Mouse (Mus musculus): ENCODE measurements around the gene Mmab.

Mmab gene

DNA sequence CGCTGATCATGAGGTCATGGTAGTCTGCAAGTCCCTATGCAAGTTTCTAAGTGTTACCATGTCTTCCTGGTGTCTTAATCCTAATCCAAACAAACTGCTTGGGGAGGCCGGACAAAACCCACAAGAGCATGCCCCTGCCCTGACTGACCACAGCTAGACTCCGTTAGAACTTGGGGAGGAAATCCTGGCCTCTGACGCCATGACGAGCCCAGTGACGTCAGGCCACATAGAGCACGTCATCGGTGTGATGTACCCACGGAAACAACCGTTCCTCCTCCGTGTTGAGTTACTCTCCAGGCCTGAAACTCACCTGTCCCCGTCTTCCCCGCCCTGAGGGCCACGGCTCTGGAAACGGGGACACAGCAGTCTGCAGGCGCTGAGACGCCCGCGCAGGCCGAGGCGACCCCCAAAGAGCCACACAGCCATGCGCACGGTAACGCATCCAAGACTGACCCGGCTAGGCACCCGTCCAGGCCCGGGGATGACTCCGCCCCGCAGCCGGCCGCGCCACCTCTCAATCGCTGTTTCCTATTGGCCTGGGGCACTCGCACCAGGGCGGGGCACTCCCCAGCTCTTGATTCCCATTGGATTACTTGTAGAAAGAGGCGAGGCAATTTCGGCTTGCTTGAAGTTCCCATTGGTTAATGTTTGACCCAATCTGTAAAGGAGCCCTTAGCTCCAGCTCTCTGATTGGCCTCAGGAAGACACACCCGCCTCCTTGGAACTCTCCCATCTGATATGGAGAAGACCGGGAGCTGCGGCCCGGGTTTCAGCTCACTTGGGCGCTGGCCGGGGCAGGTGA lies at the start of gene Mmab, which contains the start of gene Mvk:
TSS of gene Mmab (minus strand) at position 495 of the 802 bp plus-strand sequence.
TSS of gene Mvk (plus strand) at position 704 of the 802 bp plus-strand sequence.
- DNase-seq: peak; percentile 98 to 99

DNA sequence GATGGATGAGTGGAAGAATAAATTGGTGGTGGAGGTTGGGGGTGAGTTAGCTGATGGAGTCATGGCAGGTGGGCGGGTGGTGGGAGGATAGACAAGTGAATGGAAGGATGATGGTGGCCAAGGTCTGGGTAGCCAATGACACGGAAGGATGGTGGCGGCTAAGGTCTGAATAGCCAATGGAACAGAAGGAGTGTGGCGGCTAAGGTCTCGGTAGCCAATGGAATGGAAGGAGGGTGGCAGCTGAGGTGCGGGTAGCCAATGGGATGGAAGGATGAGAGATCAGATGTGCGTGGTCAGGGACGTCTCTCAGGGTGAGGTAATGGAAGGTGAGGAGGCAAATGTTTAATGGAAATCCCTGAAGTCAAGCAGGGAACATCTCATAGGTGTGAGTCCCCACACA lies 46.4 kb upstream of the Mmab start:
- no peak for DNase-seq

GRCm38 (mm10) chr5:114489570-114489969 lies 45.7 kb upstream of the Mmab start:
- DNase-seq: no peak

DNA sequence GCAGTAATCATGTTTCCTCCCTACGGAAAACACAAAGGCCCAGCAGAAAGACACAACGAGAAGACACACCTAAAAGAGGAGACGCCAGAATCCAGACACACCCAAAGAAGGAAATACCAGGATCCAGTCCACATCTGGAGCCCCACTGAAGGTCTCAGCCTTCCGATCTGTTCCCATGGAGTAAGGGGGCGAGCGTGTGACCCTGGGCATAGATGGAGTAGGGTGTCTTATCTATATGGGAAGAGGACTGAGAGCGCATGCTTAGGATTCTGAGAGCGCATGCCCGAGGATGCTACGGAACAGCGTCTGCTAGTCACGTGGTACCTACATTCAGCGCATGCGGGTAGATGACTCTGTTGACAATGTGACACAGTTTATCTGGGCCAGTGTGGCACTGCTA lies 41.8 kb upstream of the Mmab start:
- no peak for DNase-seq

- DNase-seq: no peak
Measured at GRCm38 (mm10) chr5:114482587-114483011, 38.7 kb upstream of the Mmab start.

GRCm38 (mm10) chr5:114478267-114478666 lies 34.4 kb upstream of the Mmab start:
- no peak for DNase-seq

- no peak for DNase-seq
Measured at GRCm38 (mm10) chr5:114474741-114475491, 31.1 kb upstream of the Mmab start.

DNA sequence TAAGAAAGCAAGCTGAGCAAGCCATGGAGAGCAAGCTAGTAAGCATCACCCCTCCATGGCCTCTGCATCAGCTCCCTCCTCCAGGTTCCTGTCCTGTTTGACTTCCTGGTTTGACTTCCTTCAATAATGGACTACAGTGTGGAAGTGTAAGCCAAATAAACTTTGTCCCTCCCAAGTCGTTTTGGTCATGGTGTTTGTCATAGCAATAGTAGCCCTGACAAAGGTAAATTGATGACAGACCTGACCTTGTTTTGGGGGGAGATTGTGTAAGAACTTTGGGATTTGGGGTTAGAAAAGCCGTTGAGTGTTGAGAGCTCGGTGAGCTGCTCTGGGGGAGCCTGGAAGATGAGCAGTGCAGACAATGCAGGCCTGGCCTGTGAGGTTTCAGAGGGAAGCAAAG lies 26.5 kb upstream of the Mmab start:
- DNase-seq: no peak

DNA sequence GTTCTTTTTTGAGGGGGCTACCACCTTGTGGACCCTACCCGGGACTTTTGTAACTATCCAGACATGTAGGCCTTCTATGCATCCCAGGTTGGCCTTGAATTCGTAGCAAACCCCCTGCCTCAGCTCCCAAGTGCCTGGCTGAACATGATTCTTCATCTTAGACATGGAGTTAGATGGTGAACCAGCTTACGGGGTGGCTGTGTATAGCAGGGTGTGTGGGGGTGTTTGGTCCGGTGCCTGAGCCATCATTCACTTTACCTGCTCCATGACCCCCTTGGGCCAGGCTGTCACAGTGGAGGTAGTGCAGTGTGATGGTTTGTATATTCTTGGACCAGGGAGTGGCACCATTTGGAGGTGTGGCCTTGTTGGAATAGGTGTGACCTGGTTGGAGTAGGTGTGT lies 24.1 kb upstream of the Mmab start:
- no peak for DNase-seq

- DNase-seq: peak in 1 of 2 experiments; percentile 45
Measured at GRCm38 (mm10) chr5:114467430-114467829, 23.6 kb upstream of the Mmab start.

GRCm38 (mm10) chr5:114467019-114467418 lies 23.2 kb upstream of the Mmab start:
- DNase-seq: no peak

DNA sequence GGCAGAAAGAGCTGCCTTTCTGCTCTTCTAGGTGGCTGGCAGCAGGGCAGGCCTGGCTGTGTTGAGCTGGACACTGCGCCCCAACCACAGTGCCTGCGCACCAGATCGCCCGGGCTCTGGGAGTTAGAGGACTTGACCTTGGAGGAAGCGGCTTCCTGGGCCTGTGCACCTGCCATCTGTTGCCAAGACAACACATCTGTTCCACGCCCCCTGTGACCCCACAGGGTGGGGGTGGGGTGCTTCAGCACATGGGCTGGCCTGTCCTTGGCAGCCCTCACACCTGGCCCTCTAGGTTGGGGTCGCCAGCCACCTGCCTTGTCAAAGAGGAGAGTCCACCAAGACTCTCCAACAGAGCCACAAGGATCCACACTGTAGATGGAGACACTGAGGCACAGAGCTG lies 21.8 kb upstream of the Mmab start:
- DNase-seq: no peak

DNA sequence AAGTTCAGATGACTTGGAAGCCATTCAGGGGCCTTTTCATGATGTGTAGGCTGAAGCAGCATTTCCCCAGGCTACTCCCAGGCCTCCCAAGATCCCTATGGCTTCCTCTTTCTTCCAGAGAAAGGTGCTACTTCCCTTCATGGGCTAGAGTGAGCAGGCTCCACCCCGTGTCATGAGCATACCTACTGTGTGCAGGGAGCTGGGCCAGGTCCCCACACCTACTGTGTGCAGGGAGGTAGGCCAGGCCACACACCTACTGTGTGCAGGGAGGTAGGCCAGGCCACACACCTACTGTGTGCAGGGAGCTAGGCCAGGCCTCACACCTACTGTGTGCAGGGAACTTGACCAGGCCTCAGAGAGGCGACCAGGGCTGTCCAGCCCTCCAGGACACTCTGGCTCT lies 20.7 kb upstream of the Mmab start:
- no peak for DNase-seq

GRCm38 (mm10) chr5:114462067-114463040 lies 18.5 kb upstream of the Mmab start:
- no peak for DNase-seq

DNA sequence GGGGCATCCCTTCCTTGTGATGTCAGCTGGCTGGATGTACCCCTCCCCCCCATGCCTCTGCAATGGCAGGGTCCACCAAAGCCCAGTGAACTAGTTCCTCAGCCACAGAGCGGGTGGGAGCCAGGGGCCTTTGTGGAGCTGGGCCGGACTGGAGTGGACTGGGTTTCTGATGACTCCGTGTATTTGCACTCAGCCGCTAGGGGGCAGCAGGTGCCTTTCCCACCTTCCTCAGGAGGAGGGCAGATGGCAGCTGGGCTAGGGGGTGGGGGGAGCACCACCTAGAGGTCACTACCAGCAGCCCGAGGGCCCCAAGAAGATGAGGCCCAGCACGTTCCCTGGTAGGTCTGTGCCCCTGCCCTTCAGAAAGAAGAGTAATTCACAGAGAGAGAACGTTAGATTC lies 17.4 kb upstream of the Mmab start:
- DNase-seq: peak; percentile 80 to 84

DNA sequence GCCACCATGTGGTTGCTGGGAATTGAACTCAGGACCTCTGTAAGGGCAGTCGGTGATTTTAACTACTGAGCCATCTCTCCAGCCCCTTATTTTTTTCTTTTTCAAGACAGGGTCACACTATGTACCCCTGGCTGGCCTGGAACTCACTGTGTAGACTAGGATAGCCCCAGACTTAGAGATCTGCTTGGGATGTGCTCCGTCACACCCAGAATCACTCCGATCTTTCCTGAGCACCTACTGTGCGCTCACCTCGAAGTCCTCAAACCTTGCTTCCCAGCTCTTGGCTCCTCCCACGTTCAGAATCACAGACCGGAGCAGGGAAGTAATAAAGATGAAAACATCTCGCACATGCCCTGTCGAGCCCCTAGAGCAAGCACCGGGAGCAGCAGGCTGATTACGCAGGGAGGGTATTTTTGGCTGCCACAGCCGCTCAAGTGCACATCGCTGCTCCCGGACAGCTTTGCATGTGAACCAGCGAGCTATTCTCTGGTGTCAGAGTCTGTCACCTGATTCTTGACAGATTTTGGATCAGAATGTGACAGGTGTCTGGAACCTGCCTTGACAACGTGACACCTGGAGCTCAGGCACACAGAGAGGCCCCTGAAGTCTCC lies 13.2 kb upstream of the Mmab start:
- no peak for DNase-seq

DNA sequence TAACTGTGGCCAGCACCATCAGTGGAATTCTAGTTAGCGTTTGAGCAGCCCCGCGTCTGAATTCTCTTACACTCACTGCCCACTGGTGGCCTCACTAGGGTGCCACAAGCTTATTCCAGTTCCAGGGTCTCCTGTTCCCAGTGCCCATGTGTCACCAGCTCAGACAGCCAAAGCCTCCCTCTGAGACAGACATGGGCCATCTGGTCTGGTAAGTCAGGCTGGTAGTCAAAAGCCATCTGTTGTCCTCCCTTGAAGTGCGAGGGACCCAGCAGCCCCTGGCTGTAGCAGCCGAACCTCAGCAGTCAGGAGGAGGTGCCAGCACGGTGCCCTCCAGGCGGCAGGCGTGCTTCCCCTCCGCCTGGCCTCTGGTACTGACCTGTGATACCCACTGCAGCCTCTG lies 12.4 kb upstream of the Mmab start:
- DNase-seq: peak; percentile 78 to 80

- no peak for DNase-seq
Measured at GRCm38 (mm10) chr5:114449011-114449410, 5.2 kb upstream of the Mmab start.

- no peak for DNase-seq
Measured at GRCm38 (mm10) chr5:114444368-114444692, 470 bp upstream of the Mmab start.

DNA sequence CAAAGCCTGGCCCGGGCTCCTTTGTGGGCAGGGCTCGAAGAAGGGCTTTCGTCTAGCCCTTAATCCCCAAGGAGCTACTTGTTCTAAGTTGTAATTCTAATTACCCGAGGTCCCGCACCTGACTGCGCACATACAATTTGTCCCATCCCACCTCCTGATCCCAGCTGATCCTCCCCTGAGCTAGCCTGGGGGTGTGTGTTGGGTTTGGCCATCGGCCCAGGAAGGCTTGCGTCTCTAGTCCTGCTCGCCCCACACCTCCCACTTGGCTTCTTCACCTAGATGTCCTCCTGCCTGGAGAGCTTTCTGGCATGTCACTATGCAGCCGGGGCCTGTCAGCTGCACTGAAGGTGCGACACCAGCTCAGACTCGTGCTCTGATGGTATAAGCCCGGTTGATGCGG lies 8.3 kb downstream of the Mmab start:
- DNase-seq: no peak

- no peak for DNase-seq
Measured at GRCm38 (mm10) chr5:114434359-114434758, 9.5 kb downstream of the Mmab start.

DNA sequence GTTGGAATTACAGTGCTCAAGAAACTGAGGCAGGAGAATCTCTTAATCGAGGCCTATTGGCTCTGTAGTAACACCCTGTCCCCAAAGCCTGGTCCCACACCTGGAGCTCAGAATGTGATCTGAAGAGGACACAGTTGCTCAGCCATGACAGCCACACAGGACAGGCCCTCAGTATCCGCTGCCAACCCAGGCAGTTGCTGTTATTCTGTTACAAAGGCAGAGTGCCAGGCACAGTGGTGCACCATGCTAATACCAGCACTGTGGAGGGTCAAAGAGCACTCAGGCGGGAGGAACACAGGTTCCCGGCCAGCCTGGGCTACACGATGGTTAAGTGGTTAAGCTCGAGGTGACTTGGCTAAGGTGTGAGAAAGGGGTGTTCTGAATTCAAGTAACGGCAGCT lies 14.1 kb downstream of the Mmab start:
- no peak for DNase-seq

DNA sequence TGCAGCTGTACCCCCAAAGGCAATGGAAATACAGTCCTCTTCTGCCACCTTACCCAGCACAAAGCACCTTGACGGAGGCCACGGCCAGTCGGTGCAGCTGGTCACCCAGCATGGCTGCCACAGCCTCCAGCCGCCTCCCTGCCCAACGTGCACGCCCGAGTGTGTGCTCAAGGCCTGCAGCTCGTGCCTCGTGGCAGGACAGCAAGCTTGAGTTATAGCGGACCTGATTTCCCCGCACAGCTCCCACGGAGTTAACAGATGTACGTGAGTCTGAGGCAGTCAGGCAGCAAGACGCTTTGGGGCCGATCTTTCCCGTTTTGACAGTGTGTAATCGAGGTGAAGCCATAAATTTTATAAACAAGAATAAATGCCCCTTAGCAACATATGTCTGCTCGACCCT lies 15.2 kb downstream of the Mmab start:
- DNase-seq: no peak

Measured in cerebellum, postnatal 36 days (tissue).